Mouse (Mus musculus) limb, embryonic 12.5 days (tissue): ENCODE data around the gene Rims1. TPM values are rescaled to one million over a fixed set of nuclear protein-coding genes. Genes with fewer than 3 reads are reported as not detected.

Source experiments
- ATAC-seq: fragments of 200-750 bp; cut with Nextera tagmentation; 2 replicates; pipeline ENCODE4 v1.8.0; 2017; ENCODE audit warnings: low read depth, moderate TSS enrichment; ENCODE audit not compliant: insufficient number of reproducible peaks, insufficient read depth, low FRiP score, low TSS enrichment
- H3K27ac ChIP-seq: fragments of 300-500 bp; sonication (generic); 2 replicates; pipeline ENCODE4 v1.5.1; 2016; ENCODE audit warnings: mild to moderate bottlenecking, moderate library complexity
- H3K27me3 ChIP-seq: fragments of 300-500 bp; sonication (generic); 2 replicates; pipeline ENCODE4 v1.6.1; 2016; ENCODE audit warnings: mild to moderate bottlenecking, moderate library complexity
- H3K36me3 ChIP-seq: fragments of 300-500 bp; sonication (generic); 2 replicates; pipeline ENCODE4 v1.6.1; 2016; ENCODE audit warnings: mild to moderate bottlenecking, moderate library complexity
- H3K4me1 ChIP-seq: fragments of 300-500 bp; sonication (generic); replicated peaks from 2 replicates; pipeline ENCODE4 v1.6.1; 2016
- H3K4me2 ChIP-seq: fragments of 300-500 bp; sonication (generic); 2 replicates; pipeline ENCODE4 v1.6.1; 2016; ENCODE audit warnings: mild to moderate bottlenecking, moderate library complexity
- H3K4me3 ChIP-seq: fragments of 300-500 bp; sonication (generic); replicated peaks from 2 replicates; pipeline ENCODE4 v1.5.1; 2016; ENCODE audit warnings: mild to moderate bottlenecking
- H3K9ac ChIP-seq: fragments of 300-500 bp; sonication (generic); replicated peaks from 2 replicates; pipeline ENCODE4 v1.6.1; 2016; ENCODE audit warnings: mild to moderate bottlenecking, moderate library complexity
- H3K9me3 ChIP-seq: fragments of 300-500 bp; sonication (generic); 2 replicates; pipeline ENCODE4 v1.6.1; 2016; ENCODE audit warnings: mild to moderate bottlenecking, moderate library complexity
- WGBS: fragments of 180-500 bp; shearing (Covaris S2); methylation state at CpG from one replicate; pipeline ENCODE4 v1.1.7; 2016; 5-methylcytosine and 5-hydroxymethylcytosine counted together
- polyA plus RNA-seq: library from polyadenylated mRNA; unstranded; fragments of >200 nt; fragmentation: Nextera tagmentation; extraction: Ambion mirVana; gene quantifications from 2 replicates; pipeline ENCODE4 v1.2.1, GENCODE M21; 2016

The Rims1 gene
- polyA plus RNA-seq, 1 experiment from 2014 or later, result 2.3 TPM

DNA sequence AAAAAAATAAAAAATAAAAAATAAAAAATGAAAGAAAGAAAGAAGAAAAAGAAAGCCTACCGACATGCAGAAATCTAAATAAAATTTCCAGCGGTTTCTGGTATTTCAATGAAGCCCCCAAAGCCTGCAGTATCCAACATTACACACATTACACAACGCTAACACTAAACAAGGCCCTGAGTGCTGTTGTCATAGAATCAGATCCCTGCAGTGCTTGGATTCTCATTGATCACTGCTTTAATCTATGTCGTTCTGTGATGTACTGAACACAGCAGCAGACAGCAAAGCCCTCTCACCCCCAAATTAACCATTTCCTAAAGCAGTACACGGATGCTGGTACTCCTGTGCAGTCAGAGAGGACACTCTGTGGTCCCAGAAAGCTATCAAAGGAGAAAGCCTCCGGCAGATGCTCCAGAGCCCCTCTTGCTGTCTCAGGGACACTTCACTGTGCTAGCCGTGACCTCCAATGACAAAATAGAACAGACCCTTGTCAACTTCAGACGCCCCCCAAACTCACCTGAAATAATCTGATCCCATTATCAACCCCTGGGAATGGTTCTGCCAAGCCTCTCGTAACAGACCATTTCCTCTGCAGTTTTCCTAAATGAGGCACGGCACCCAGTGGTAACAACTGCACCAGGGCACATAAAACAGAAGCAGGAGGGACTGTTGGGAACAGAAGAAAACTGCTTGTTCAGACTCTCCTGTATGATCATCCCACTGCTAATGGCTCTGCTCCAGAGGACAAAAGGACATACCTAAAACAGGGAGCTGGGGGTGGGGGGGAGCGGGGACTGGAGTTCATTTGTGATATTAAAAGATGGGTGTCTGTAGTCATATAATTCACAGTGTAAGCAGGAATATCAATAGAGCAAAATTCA is 296.8 kb downstream of the Rims1 start:
- no peak overlapping the region for H3K4me3 ChIP-seq
- ATAC-seq, result no peak
- WGBS, result 67% methylated on average over 11 of the region's 11 CpGs

DNA sequence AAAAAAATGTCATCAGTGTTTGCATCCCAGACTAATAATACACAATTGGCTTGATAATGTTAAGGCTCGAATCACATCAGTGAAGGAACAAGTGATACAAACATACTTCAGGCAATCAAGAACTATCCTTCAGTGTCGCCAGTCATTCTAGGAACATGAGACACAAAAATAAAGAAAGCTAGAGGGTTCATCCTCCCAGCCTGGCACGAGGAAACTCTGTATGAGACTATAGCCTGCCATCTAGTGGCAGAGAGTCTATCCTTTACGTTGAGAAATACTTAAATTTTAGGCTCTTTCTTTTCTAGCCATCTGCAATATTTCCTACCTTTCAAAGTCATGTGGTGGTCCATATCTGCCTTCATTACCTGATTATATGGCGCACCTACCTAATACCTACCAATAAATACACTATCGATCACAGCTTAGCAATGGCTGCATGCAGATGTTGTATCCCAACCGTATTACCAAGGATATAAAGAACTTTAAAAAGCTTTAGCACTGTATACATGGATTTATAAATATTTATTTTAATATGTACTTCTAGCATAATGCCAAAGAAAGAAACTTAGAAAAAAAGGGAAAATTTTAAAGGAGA is 318.4 kb downstream of the Rims1 start:
- H3K36me3 ChIP-seq, result no peaks in the 10 kb centered on the region
- no peaks in the 10 kb centered on the region for H3K4me1 ChIP-seq
- no peak overlapping the region for H3K27ac ChIP-seq
- H3K9me3 ChIP-seq, result no peaks in the 10 kb centered on the region
- no peaks in the 10 kb centered on the region for H3K27me3 ChIP-seq
- no peak for ATAC-seq
- H3K9ac ChIP-seq, result no peak overlapping the region
- H3K4me2 ChIP-seq, result no peak overlapping the region
- WGBS, result 47% methylated on average over 7 of the region's 7 CpGs
- H3K4me3 ChIP-seq, result no peak overlapping the region

More for the DNA sequence above, 296.8 kb downstream of the Rims1 start:
- Histone ChIP-seq H3K9me3 (no peaks in the 10 kb centered on the region), H3K36me3 (no peaks in the 10 kb centered on the region), H3K4me1 (peaks cover 6% of the 10 kb centered on the region; the same call in 1 of the 2 replicates), H3K27ac (no peak overlapping the region), H3K4me2 (no peak overlapping the region), H3K9ac (no peak overlapping the region), H3K27me3 (no peaks in the 10 kb centered on the region)

DNA sequence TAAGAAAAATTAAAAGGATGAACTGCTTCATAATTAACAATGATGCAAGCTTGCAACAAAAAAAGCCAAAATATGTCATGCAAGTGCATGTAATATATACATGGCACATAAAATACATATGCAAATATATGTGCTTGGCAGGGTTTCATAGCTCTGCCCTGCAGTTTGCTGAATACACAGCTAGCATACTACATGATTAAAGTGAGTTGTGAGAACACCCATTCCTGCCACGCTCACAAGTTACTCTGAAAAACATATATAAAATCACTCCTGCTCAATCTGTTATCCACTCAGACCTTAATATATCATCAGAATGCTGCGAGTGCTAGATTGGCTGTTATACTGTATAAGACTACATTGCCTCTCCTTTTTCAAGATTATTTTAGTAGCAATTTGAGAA is 329.6 kb downstream of the Rims1 start:
- H3K9ac ChIP-seq, result no peak overlapping the region
- no peak overlapping the region for H3K4me3 ChIP-seq
- ATAC-seq, result no peak
- no peak overlapping the region for H3K27ac ChIP-seq
- no peaks in the 10 kb centered on the region for H3K9me3 ChIP-seq
- no peak overlapping the region for H3K4me2 ChIP-seq
- H3K27me3 ChIP-seq, result no peaks in the 10 kb centered on the region
- WGBS, result 91% methylated on average over 2 of the region's 2 CpGs
- H3K36me3 ChIP-seq, result no peaks in the 10 kb centered on the region
- H3K4me1 ChIP-seq, result no peaks in the 10 kb centered on the region; the same call in 1 of the 2 replicates

DNA sequence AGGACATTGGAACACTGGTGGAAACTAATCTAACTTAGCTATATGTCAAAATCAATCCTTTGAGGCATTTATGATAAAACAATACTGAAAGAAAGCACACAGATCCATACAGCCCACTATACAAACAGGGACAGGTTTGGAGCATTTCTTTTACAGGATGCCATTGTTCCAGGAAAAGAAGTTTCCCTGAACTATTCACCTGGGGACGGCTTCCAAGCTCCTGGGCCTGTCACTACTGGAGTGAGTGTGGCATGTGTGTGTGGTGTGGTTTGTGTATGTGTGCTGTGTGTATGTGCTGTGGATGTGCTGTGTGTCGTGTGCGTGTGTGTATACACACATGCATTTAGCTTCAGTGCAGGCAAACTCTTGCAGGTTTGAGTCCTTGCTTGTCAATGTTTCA is 338.8 kb downstream of the Rims1 start:
- 89% methylated on average over 3 of the region's 3 CpGs for WGBS
- Histone ChIP-seq H3K4me3 (no peak overlapping the region), H3K36me3 (no peaks in the 10 kb centered on the region)

DNA sequence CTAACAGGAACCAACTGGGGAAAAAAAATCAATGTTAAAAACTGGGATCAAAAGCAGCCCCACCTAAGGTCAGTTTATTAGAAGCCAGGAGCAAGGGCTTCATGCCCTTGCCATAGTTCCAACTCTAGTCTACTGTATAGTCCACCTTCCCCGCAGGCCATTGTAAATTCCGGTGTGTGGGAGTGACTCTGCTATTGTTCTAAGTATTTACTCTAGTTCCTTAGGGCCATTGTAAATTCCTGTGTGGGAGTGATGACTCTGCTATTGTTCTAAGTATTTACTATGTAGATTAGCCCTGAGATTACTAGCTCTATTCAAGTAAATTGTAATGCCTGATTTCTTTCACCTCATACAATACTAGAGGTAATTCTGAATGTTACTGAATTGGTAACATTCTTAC is 339.2 kb downstream of the Rims1 start:
- no peaks in the 10 kb centered on the region for H3K27me3 ChIP-seq
- no peak overlapping the region for H3K4me2 ChIP-seq
- no peak overlapping the region for H3K4me3 ChIP-seq
- H3K9ac ChIP-seq, result no peak overlapping the region
- H3K9me3 ChIP-seq, result no peaks in the 10 kb centered on the region
- H3K4me1 ChIP-seq, result no peaks in the 10 kb centered on the region
- ATAC-seq, result no peak
- no peak overlapping the region for H3K27ac ChIP-seq
- WGBS, result 62% methylated on average over 2 of the region's 2 CpGs
- no peaks in the 10 kb centered on the region for H3K36me3 ChIP-seq

More for the DNA sequence above, 338.8 kb downstream of the Rims1 start:
- no peak overlapping the region for H3K27ac ChIP-seq
- H3K4me2 ChIP-seq, result no peak overlapping the region
- no peaks in the 10 kb centered on the region; the same call in 1 of the 2 replicates for H3K4me1 ChIP-seq
- H3K9me3 ChIP-seq, result no peaks in the 10 kb centered on the region
- no peak overlapping the region for H3K9ac ChIP-seq
- ATAC-seq, result no peak
- no peaks in the 10 kb centered on the region for H3K27me3 ChIP-seq

DNA sequence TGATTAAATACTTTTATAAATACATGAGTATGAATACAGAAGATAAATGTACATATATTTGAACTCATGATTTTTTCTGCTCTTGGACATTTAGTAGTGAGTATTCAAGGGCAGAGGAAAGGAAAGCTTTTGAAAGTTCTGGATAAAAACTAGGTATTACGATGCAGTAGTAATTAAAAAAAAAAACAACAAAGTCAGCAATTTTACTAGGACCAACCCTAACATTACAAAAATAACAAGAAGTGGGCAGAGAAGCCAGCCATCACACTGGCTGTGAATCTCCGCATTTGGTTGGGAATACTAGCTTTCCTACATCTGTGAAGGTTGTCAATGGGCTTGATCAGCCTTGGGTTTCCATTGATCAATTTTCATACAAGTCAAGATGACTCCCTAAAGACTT is 381.8 kb downstream of the Rims1 start:
- WGBS, result 86% methylated on average over 2 of the region's 2 CpGs
- Histone ChIP-seq H3K27ac (no peak overlapping the region), H3K36me3 (no peaks in the 10 kb centered on the region), H3K4me2 (no peak overlapping the region), H3K4me3 (no peak overlapping the region), H3K9ac (no peak overlapping the region), H3K27me3 (no peaks in the 10 kb centered on the region), H3K4me1 (no peaks in the 10 kb centered on the region), H3K9me3 (no peaks in the 10 kb centered on the region)
- ATAC-seq, result no peak

DNA sequence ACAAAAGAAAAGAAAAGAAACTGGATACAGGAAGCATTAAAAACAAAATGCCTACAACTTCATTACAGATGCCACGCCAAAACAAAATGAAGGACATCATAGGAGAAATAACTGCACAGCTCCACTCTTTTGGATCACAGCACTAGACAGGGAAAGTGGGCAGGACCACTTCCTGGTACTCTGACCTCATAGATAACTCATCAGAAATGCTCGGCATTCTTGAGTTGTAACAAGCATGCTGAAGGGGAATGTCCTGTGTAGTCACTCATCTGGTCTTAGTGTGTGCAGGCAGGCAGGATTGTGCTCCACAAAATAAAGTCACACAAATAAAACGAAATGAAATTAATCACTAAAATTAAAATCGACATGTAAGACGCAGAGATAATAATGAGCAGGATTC is 383.7 kb downstream of the Rims1 start:
- 76% methylated on average over 5 of the region's 5 CpGs for WGBS
- Histone ChIP-seq H3K9ac (no peak overlapping the region), H3K4me2 (no peak overlapping the region), H3K4me3 (no peak overlapping the region), H3K9me3 (no peaks in the 10 kb centered on the region), H3K27me3 (no peaks in the 10 kb centered on the region), H3K36me3 (no peaks in the 10 kb centered on the region), H3K27ac (no peak overlapping the region), H3K4me1 (no peaks in the 10 kb centered on the region)
- no peak for ATAC-seq

DNA sequence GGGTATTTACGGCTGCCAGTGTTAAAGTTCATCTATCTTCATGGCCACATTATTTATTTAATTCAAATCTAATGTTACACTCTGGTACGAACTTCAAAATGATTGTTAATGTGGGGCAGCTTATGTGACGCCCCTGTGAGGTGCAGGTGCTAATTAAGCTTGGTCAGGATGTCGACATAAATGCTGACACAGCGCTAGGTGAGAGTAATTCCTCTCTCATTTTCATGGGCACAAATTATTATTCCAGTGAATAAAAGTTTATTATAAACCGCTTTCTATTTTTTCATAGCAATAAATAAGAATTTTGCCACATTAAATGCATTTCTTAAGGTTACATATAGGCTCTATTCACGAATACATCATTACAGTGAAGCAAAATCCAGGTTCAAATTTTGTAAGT is 395.6 kb downstream of the Rims1 start:
- Histone ChIP-seq H3K9me3 (no peaks in the 10 kb centered on the region), H3K4me3 (no peak overlapping the region), H3K36me3 (no peaks in the 10 kb centered on the region), H3K4me2 (no peak overlapping the region), H3K4me1 (no peaks in the 10 kb centered on the region), H3K27ac (no peak overlapping the region), H3K27me3 (no peaks in the 10 kb centered on the region), H3K9ac (no peak overlapping the region)
- 77% methylated on average over 7 of the region's 7 CpGs for WGBS
- no peak for ATAC-seq

DNA sequence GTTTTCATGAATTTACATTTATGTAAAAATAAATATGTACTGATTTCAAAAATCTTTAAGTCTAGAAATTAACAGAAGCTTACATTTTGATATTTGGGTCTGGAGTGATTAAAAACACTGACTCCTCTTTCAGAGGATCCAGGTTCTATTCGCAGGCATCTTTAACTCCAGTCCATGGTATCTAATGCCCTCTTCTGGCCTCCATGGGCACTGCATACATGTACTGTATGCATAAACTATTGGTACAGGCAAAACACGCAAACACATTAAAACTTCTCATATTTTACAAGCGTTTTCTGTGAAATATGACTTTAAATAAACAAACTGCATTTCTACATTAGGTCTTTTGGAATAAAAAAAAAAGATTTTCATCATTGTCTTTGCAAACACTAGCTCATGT is 419.4 kb downstream of the Rims1 start:
- H3K4me3 ChIP-seq, result no peak overlapping the region
- no peaks in the 10 kb centered on the region for H3K9me3 ChIP-seq
- WGBS, result 67% methylated on average over 3 of the region's 3 CpGs
- ATAC-seq, result no peak
- H3K9ac ChIP-seq, result no peak overlapping the region
- H3K27ac ChIP-seq, result no peak overlapping the region
- H3K27me3 ChIP-seq, result no peaks in the 10 kb centered on the region
- H3K4me2 ChIP-seq, result no peak overlapping the region
- H3K4me1 ChIP-seq, result no peaks in the 10 kb centered on the region
- H3K36me3 ChIP-seq, result no peaks in the 10 kb centered on the region

DNA sequence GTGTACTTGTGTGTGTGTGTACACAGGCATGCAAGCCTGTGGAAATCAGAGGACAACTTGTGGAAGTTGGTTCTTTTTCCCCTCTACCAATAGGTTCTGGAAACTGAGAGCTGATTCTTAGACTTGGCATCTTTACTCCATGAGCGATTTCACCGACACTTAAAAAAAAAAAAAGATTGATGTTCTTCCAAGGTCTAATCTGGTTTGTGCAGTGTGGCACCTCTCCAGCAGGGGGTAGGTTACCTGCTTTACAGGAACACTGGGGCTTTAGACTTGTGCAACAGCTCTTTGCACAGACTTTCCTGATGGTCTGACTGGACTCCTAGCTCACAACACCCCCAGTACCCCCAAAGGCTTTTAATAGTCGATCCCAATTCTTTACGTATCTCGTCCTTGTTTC is 428.1 kb downstream of the Rims1 start:
- H3K4me1 ChIP-seq, result no peaks in the 10 kb centered on the region
- no peaks in the 10 kb centered on the region for H3K36me3 ChIP-seq
- WGBS, result 73% methylated on average over 5 of the region's 5 CpGs
- no peaks in the 10 kb centered on the region for H3K27me3 ChIP-seq
- H3K9me3 ChIP-seq, result no peaks in the 10 kb centered on the region
- ATAC-seq, result no peak
- no peak overlapping the region for H3K4me2 ChIP-seq
- no peak overlapping the region for H3K9ac ChIP-seq
- no peak overlapping the region for H3K4me3 ChIP-seq
- H3K27ac ChIP-seq, result no peak overlapping the region

DNA sequence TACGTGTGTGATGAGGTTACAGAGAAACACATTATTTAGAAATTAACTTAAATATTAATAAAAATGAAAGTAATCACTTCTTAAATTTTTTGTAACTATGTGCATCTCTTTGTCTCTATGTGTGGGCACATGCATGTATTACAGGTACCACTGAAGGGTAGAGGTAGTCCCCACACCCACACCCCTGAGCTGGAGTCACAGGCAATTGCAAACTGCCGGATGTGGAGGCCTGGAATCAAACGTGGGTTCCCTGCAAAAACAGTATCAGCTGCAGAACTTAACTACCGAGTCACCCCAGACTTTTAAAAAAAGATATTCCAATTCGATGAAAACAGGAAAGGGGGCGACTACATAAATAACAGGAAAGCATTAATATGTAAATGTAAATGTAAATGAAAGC is 428.7 kb downstream of the Rims1 start:
- no peak overlapping the region for H3K9ac ChIP-seq
- H3K27me3 ChIP-seq, result no peaks in the 10 kb centered on the region
- no peak for ATAC-seq
- no peaks in the 10 kb centered on the region for H3K9me3 ChIP-seq
- H3K4me3 ChIP-seq, result no peak overlapping the region
- no peak overlapping the region for H3K4me2 ChIP-seq
- WGBS, result 46% methylated on average over 6 of the region's 6 CpGs
- H3K4me1 ChIP-seq, result no peaks in the 10 kb centered on the region
- no peaks in the 10 kb centered on the region for H3K36me3 ChIP-seq
- no peak overlapping the region for H3K27ac ChIP-seq
